Mouse (Mus musculus) spleen, adult 2 months (tissue): ENCODE measurements at regions not wholly inside any gene's neighbourhood (a gene's known extent, or its start where the extent isn't known, plus 50 kb on each side); places are given as distances from the start of the nearest gene placed in this dataset.

Source experiments
- DNase-seq, 2 experiments: peaks; one replicate each; pipeline versions ENCODE4 v3.0.0 to v3.0.0-alpha.2; 2012 to 2021; ENCODE audit warnings: low spot score in 2 of 2, low read depth in 1 of 2
- H3K27ac ChIP-seq: fragments of 200-500 bp; 2 replicates; pipeline ENCODE4 v1.5.1; 2012; ENCODE audit warnings: low read length, inconsistent platforms; ENCODE audit not compliant: insufficient read depth
- H3K27me3 ChIP-seq: fragments of 200-500 bp; 2 replicates; pipeline ENCODE4 v1.6.1; 2012; ENCODE audit warnings: mild to moderate bottlenecking, moderate library complexity, low read length, inconsistent platforms; ENCODE audit not compliant: control insufficient read depth, insufficient read depth
- H3K36me3 ChIP-seq: fragments of 200-500 bp; 2 replicates; pipeline ENCODE4 v1.6.1; 2012; ENCODE audit warnings: mild to moderate bottlenecking, low read length, inconsistent platforms; ENCODE audit not compliant: control insufficient read depth, insufficient read depth
- H3K4me1 ChIP-seq: fragments of 200-500 bp; 2 replicates; pipeline ENCODE4 v1.6.1; 2011; ENCODE audit warnings: inconsistent platforms; ENCODE audit not compliant: control insufficient read depth, insufficient read depth, insufficient read length
- H3K4me3 ChIP-seq: fragments of 200-500 bp; 2 replicates; pipeline ENCODE4 v1.5.1; 2011; ENCODE audit warnings: mild to moderate bottlenecking, inconsistent platforms; ENCODE audit not compliant: insufficient read depth, insufficient read length; ENCODE audit errors: extremely low read depth
- CTCF ChIP-seq: fragments of 200-500 bp; IDR thresholded peaks from 2 replicates; pipeline ENCODE4 v1.5.1; 2011; ENCODE audit warnings: mild to moderate bottlenecking, inconsistent platforms; ENCODE audit not compliant: insufficient read depth, insufficient read length, insufficient replicate concordance; ENCODE audit errors: extremely low read depth
- POLR2A ChIP-seq: fragments of 200-500 bp; IDR thresholded peaks from 2 replicates; pipeline ENCODE4 v1.6.1; 2011; ENCODE audit warnings: low read depth, low read length, inconsistent platforms
- WGBS: fragments of 180-500 bp; shearing (Covaris S2); methylation state at CpG from one replicate; pipeline ENCODE4 v1.1.7; 2018; 5-methylcytosine and 5-hydroxymethylcytosine counted together

- Histone ChIP-seq H3K36me3 (no peaks in the 10 kb centered on the region), H3K4me1 (no peaks in the 10 kb centered on the region), H3K4me3 (no peak overlapping the region), H3K27ac (no peak overlapping the region), H3K27me3 (no peaks in the 10 kb centered on the region)
- TF ChIP-seq CTCF (no peak), POLR2A (no peak)
- DNase-seq = no peak
- 43% methylated on average over 2 of the region's 2 CpGs for WGBS
Measured at GRCm38 (mm10) chr16:57858151-57858764, 103.7 kb upstream of the Col8a1 start.

- no peak overlapping the region for H3K4me3 ChIP-seq
- DNase-seq = no peak
- no peak for TF ChIP-seq CTCF
- TF ChIP-seq POLR2A = no peak
- no peak overlapping the region for H3K27ac ChIP-seq
- H3K27me3 ChIP-seq = no peaks in the 10 kb centered on the region
- no peaks in the 10 kb centered on the region for H3K4me1 ChIP-seq
- WGBS = 47% methylated on average over 7 of the region's 7 CpGs
- H3K36me3 ChIP-seq = no peaks in the 10 kb centered on the region
Measured at GRCm38 (mm10) chr16:57858765-57859201, 104.2 kb upstream of the Col8a1 start.

- DNase-seq = no peak
- H3K27ac ChIP-seq = no peak overlapping the region
- no peak overlapping the region for H3K4me3 ChIP-seq
- WGBS = 88% methylated on average over 9 of the region's 9 CpGs
- H3K4me1 ChIP-seq = no peaks in the 10 kb centered on the region
- no peak for TF ChIP-seq CTCF
- H3K36me3 ChIP-seq = no peaks in the 10 kb centered on the region
- H3K27me3 ChIP-seq = no peaks in the 10 kb centered on the region
Measured at GRCm38 (mm10) chr16:57863206-57863860, 108.8 kb upstream of the Col8a1 start.

GRCm38 (mm10) chr16:57876857-57877256 is 122.3 kb upstream of the Col8a1 start:
- DNase-seq = no peak

GRCm38 (mm10) chr16:57881575-57882094 is 127.1 kb upstream of the Col8a1 start:
- TF ChIP-seq POLR2A (no peak), CTCF (no peak)
- WGBS = 83% methylated on average over 8 of the region's 8 CpGs
- Histone ChIP-seq H3K36me3 (no peaks in the 10 kb centered on the region), H3K4me3 (no peak overlapping the region), H3K27me3 (no peaks in the 10 kb centered on the region), H3K4me1 (no peaks in the 10 kb centered on the region), H3K27ac (no peak overlapping the region)
- DNase-seq = no peak

More at GRCm38 (mm10) chr16:57876857-57877256, 122.3 kb upstream of the Col8a1 start:
- 90% methylated on average over 4 of the region's 4 CpGs for WGBS
- no peak overlapping the region for H3K27ac ChIP-seq
- no peaks in the 10 kb centered on the region for H3K4me1 ChIP-seq
- H3K36me3 ChIP-seq = no peaks in the 10 kb centered on the region
- TF ChIP-seq POLR2A = no peak
- no peak for TF ChIP-seq CTCF
- no peak overlapping the region for H3K4me3 ChIP-seq
- H3K27me3 ChIP-seq = no peaks in the 10 kb centered on the region

GRCm38 (mm10) chr16:57888138-57888537 is 133.6 kb upstream of the Col8a1 start:
- 89% methylated on average over 2 of the region's 2 CpGs for WGBS
- TF ChIP-seq CTCF (no peak), POLR2A (no peak)
- Histone ChIP-seq H3K27me3 (no peaks in the 10 kb centered on the region), H3K4me1 (no peaks in the 10 kb centered on the region), H3K36me3 (no peaks in the 10 kb centered on the region), H3K27ac (no peak overlapping the region), H3K4me3 (no peak overlapping the region)
- DNase-seq = no peak

- TF ChIP-seq POLR2A = no peak
- TF ChIP-seq CTCF = no peak
- Histone ChIP-seq H3K4me3 (no peak overlapping the region), H3K4me1 (no peaks in the 10 kb centered on the region), H3K27me3 (no peaks in the 10 kb centered on the region), H3K27ac (no peak overlapping the region), H3K36me3 (no peaks in the 10 kb centered on the region)
- no peak for DNase-seq
- 89% methylated on average over 2 of the region's 2 CpGs for WGBS
Measured at GRCm38 (mm10) chr16:57888553-57888952, 134.0 kb upstream of the Col8a1 start.
